Mouse (Mus musculus) hindbrain, embryonic 14.5 days (tissue): ENCODE data around the gene Emsy. TPM values are rescaled to one million over a fixed set of nuclear protein-coding genes. Genes with fewer than 3 reads are reported as not detected.

Experiments
- ATAC-seq: fragments of 200-750 bp; cut with Nextera tagmentation; 2 replicates; pipeline ENCODE4 v1.8.0; 2017; ENCODE audit warnings: moderate number of reproducible peaks, mild to moderate bottlenecking, moderate TSS enrichment, moderate library complexity; ENCODE audit not compliant: low FRiP score
- DNase-seq: peaks from one replicate; pipeline ENCODE4 v3.0.0-alpha.2; 2015; ENCODE audit warnings: low spot score
- H3K27ac ChIP-seq: fragments of 300-500 bp; sonication (generic); 2 replicates; pipeline ENCODE4 v1.5.1; 2014; ENCODE audit warnings: mild to moderate bottlenecking, moderate library complexity
- H3K27me3 ChIP-seq: fragments of 300-500 bp; sonication (generic); 2 replicates; pipeline ENCODE4 v1.6.1; 2014; ENCODE audit warnings: mild to moderate bottlenecking, low read length, mixed read lengths; ENCODE audit not compliant: control insufficient read depth, insufficient read depth
- H3K36me3 ChIP-seq: fragments of 300-500 bp; sonication (generic); replicated peaks from 2 replicates; pipeline ENCODE4 v1.6.1; 2014; ENCODE audit not compliant: control insufficient read depth, insufficient read depth
- H3K4me1 ChIP-seq: fragments of 300-500 bp; sonication (generic); replicated peaks from 2 replicates; pipeline ENCODE4 v1.6.1; 2014; ENCODE audit warnings: antibody characterized with exemption, low read length, mixed read lengths; ENCODE audit not compliant: control insufficient read depth, insufficient read depth
- H3K4me2 ChIP-seq: fragments of 300-500 bp; sonication (generic); replicated peaks from 2 replicates; pipeline ENCODE4 v1.6.1; 2014; ENCODE audit warnings: mild to moderate bottlenecking, moderate library complexity
- H3K4me3 ChIP-seq: fragments of 300-500 bp; sonication (generic); replicated peaks from 2 replicates; pipeline ENCODE4 v1.5.1; 2014; ENCODE audit warnings: mild to moderate bottlenecking, low read length
- H3K9ac ChIP-seq: fragments of 300-500 bp; sonication (generic); 2 replicates; pipeline ENCODE4 v1.6.1; 2014
- H3K9me3 ChIP-seq: fragments of 300-500 bp; sonication (generic); 2 replicates; pipeline ENCODE4 v1.6.1; 2016; ENCODE audit warnings: low read length; ENCODE audit not compliant: control insufficient read depth
- WGBS: fragments of 180-500 bp; shearing (Covaris S2); extraction: QIAGEN DNeasy Blood & Tissue Kit; methylation state at CpG from one replicate; pipeline ENCODE4 v1.1.7; 2014; 5-methylcytosine and 5-hydroxymethylcytosine counted together
- polyA plus RNA-seq: library from polyadenylated mRNA; unstranded; fragments of >200 nt; fragmentation: Nextera tagmentation; extraction: Ambion mirVana; gene quantifications from 2 replicates; pipeline ENCODE4 v1.2.1, GENCODE M21; 2014

Emsy gene
- polyA plus RNA-seq, 1 experiment from 2014 or later: 39.3 TPM

GRCm38 (mm10) chr7:98561556-98562164 is 94.9 kb downstream of the Emsy start:
- H3K9ac ChIP-seq: no peak overlapping the region
- H3K27me3 ChIP-seq: no peaks in the 10 kb centered on the region
- H3K9me3 ChIP-seq: no peaks in the 10 kb centered on the region
- no peak overlapping the region for H3K4me2 ChIP-seq
- no peak overlapping the region for H3K27ac ChIP-seq
- 84% methylated on average over 12 of the region's 12 CpGs for WGBS
- no peaks in the 10 kb centered on the region for H3K4me1 ChIP-seq
- ATAC-seq (no peak), DNase-seq (no peak)
- no peaks in the 10 kb centered on the region for H3K36me3 ChIP-seq
- no peak overlapping the region for H3K4me3 ChIP-seq

GRCm38 (mm10) chr7:98558128-98558921 is 98.3 kb downstream of the Emsy start:
- no peak overlapping the region for H3K9ac ChIP-seq
- no peak overlapping the region for H3K4me3 ChIP-seq
- WGBS: 78% methylated on average over 9 of the region's 9 CpGs
- H3K27me3 ChIP-seq: no peaks in the 10 kb centered on the region
- no peak overlapping the region for H3K4me2 ChIP-seq
- no peak for ATAC-seq
- no peaks in the 10 kb centered on the region for H3K36me3 ChIP-seq
- H3K9me3 ChIP-seq: no peaks in the 10 kb centered on the region
- DNase-seq: no peak
- H3K27ac ChIP-seq: no peak overlapping the region
- H3K4me1 ChIP-seq: no peaks in the 10 kb centered on the region

DNA sequence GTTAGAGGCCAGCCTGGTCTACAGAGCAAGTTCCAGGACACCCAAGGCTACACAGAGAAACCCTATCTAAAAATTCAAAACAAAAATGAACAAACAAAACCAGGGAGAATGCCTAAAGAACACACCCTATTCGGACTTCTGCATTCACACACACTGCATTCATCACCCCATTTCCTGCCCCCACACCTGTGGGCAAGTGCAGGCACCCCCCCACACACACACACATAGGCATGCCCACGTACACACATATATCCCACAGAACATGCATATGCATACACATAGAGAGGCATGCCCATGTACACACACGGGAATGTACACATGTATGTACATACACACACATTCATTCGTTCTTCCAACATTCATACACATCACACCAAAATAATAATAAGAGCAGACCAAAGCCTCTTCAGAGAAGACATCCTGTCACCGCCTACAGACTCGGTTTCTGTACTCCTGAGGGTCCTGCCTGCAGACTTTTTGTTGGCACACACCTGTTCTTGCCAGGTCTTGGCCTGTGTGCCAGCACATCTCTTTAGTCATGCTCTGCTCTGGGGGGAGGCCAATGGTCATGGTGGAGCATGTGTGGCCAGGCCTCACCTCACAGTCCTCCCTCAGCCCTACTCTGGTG is 99.7 kb downstream of the Emsy start:
- no peak for DNase-seq
- H3K4me3 ChIP-seq: no peak overlapping the region
- H3K4me1 ChIP-seq: no peaks in the 10 kb centered on the region
- no peak overlapping the region for H3K4me2 ChIP-seq
- H3K27ac ChIP-seq: no peak overlapping the region
- no peaks in the 10 kb centered on the region for H3K27me3 ChIP-seq
- H3K36me3 ChIP-seq: no peaks in the 10 kb centered on the region
- H3K9me3 ChIP-seq: no peaks in the 10 kb centered on the region
- ATAC-seq: no peak
- H3K9ac ChIP-seq: no peak overlapping the region
- 95% methylated on average over 6 of the region's 6 CpGs for WGBS

DNA sequence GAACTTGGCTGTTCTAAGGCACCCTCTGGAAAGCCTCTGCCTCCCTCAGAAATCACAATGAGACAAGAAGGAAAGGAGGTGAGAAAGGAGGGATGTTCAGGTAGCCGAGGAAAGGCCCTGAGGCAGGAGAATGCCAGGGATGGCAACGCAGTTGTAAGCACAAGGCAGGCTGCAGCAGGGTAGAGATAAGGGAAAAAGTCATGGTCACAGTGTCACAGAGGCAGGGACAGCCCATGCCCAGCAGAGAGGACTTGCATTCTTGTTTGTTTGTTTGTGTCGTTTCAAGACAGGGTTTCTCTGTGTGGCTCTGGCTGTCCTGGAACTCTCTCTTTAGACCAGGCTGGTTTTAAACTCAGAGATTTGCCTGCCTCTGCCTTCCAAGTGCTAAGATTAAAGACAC is 105.5 kb downstream of the Emsy start:
- no peaks in the 10 kb centered on the region for H3K36me3 ChIP-seq
- WGBS: 73% methylated on average over 3 of the region's 3 CpGs
- no peak overlapping the region for H3K4me2 ChIP-seq
- DNase-seq (no peak), ATAC-seq (no peak)
- no peak overlapping the region for H3K27ac ChIP-seq
- H3K27me3 ChIP-seq: no peaks in the 10 kb centered on the region
- H3K9ac ChIP-seq: no peak overlapping the region
- H3K9me3 ChIP-seq: no peaks in the 10 kb centered on the region
- H3K4me1 ChIP-seq: no peaks in the 10 kb centered on the region
- no peak overlapping the region for H3K4me3 ChIP-seq

- Histone ChIP-seq H3K9ac (no peak overlapping the region), H3K27me3 (no peaks in the 10 kb centered on the region), H3K4me1 (no peaks in the 10 kb centered on the region), H3K4me2 (no peak overlapping the region), H3K27ac (peak overlapping the region; percentile 38; the same call in 1 of the 2 replicates), H3K4me3 (no peak overlapping the region), H3K36me3 (no peaks in the 10 kb centered on the region), H3K9me3 (no peaks in the 10 kb centered on the region)
- WGBS: 53% methylated on average over 2 of the region's 2 CpGs
- ATAC-seq (no peak), DNase-seq (no peak)
Measured at GRCm38 (mm10) chr7:98550596-98550995, 106.0 kb downstream of the Emsy start.

DNA sequence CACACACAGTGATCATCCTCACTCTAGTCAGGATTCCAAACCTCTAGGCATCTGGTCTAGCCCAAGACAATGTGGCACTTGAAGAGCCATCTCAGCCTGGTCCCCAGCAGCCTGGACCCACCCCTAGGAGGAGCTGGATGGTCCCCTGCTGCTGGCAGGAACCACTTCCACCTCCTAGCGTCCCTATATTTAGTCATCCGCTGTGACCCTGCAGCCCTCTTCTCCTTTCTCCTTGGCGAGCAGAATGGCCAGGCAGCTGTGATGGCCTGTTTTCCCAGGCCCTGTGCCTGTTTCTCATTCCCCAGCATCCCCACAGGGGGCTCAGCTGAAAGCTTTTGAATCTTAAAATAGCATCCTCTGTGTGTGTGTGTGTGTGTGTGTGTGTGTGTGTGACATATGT is 107.7 kb downstream of the Emsy start:
- no peak overlapping the region for H3K4me3 ChIP-seq
- H3K27ac ChIP-seq: no peak overlapping the region
- WGBS: 51% methylated on average over 3 of the region's 3 CpGs
- H3K9ac ChIP-seq: no peak overlapping the region
- no peaks in the 10 kb centered on the region for H3K9me3 ChIP-seq
- no peak for ATAC-seq
- no peak for DNase-seq
- H3K4me1 ChIP-seq: no peaks in the 10 kb centered on the region
- no peaks in the 10 kb centered on the region for H3K36me3 ChIP-seq
- no peak overlapping the region for H3K4me2 ChIP-seq
- H3K27me3 ChIP-seq: no peaks in the 10 kb centered on the region

- Histone ChIP-seq H3K27me3 (no peaks in the 10 kb centered on the region), H3K36me3 (no peaks in the 10 kb centered on the region), H3K9ac (no peak overlapping the region), H3K4me1 (no peaks in the 10 kb centered on the region), H3K27ac (no peak overlapping the region), H3K4me3 (no peak overlapping the region), H3K4me2 (no peak overlapping the region), H3K9me3 (no peaks in the 10 kb centered on the region)
- ATAC-seq: no peak
- DNase-seq: no peak
- 74% methylated on average over 3 of the region's 3 CpGs for WGBS
Measured at GRCm38 (mm10) chr7:98544556-98544955, 112.0 kb downstream of the Emsy start.

- H3K4me2 ChIP-seq: no peak overlapping the region
- no peak overlapping the region for H3K27ac ChIP-seq
- no peaks in the 10 kb centered on the region for H3K9me3 ChIP-seq
- no peaks in the 10 kb centered on the region for H3K4me1 ChIP-seq
- WGBS: 49% methylated on average over 11 of the region's 11 CpGs
- ATAC-seq (no peak), DNase-seq (no peak)
- H3K27me3 ChIP-seq: no peaks in the 10 kb centered on the region
- H3K4me3 ChIP-seq: no peak overlapping the region
- no peaks in the 10 kb centered on the region for H3K36me3 ChIP-seq
- H3K9ac ChIP-seq: no peak overlapping the region
Measured at GRCm38 (mm10) chr7:98543853-98544370, 112.7 kb downstream of the Emsy start.

- DNase-seq (no peak), ATAC-seq (no peak)
- no peak overlapping the region for H3K9ac ChIP-seq
- H3K4me2 ChIP-seq: no peak overlapping the region
- no peak overlapping the region for H3K27ac ChIP-seq
- H3K27me3 ChIP-seq: no peaks in the 10 kb centered on the region
- no peak overlapping the region for H3K4me3 ChIP-seq
- 64% methylated on average over 6 of the region's 6 CpGs for WGBS
- peaks cover 5% of the 10 kb centered on the region for H3K4me1 ChIP-seq
- no peaks in the 10 kb centered on the region for H3K9me3 ChIP-seq
- H3K36me3 ChIP-seq: no peaks in the 10 kb centered on the region
Measured at GRCm38 (mm10) chr7:98542731-98543142, 113.8 kb downstream of the Emsy start.
